Mouse (Mus musculus) cerebellum, adult 11 months (tissue): ENCODE results near the gene Sart1.
A peak's percentile ranks its signal among the peaks of the same experiment; 100 is the strongest.
"Not testable (repeated sequence)": the region's sequence is repeated elsewhere in the genome, so short reads cannot be mapped to it uniquely, and the experiment has no call there.

ENCODE experiments used
- DNase-seq: peaks from one replicate; pipeline ENCODE4 v3.0.0; 2022

The Sart1 gene

GRCm38 (mm10) chr19:5366175-5367052 lies 22.1 kb downstream of the Sart1 start, which contains the start of gene Eif1ad:
TSS of gene Eif1ad (plus strand) at chr19:5366741.
- peak; percentile 95 for DNase-seq

- DNase-seq: no peak
Measured at GRCm38 (mm10) chr19:5365751-5366150, 22.8 kb downstream of the Sart1 start.

DNA sequence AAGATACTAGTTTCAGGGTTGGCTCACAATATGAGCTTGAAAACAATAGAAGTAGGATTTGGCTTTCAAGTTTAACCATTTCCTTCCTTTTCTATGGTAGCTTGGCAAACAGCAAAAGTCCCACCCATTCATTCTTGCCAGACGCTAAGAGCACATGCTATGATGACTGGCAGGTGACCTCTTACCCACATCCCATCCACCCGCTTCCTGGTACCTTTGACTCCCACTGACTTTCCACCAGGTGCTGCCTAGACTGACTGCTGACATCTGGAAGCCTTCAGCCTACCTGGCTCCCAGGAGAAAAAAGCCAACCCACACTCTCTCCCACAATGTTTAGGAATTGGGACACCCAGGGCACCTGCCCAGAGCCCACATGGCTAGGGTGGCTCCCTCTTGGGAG lies 24.4 kb downstream of the Sart1 start:
- no peak for DNase-seq

DNA sequence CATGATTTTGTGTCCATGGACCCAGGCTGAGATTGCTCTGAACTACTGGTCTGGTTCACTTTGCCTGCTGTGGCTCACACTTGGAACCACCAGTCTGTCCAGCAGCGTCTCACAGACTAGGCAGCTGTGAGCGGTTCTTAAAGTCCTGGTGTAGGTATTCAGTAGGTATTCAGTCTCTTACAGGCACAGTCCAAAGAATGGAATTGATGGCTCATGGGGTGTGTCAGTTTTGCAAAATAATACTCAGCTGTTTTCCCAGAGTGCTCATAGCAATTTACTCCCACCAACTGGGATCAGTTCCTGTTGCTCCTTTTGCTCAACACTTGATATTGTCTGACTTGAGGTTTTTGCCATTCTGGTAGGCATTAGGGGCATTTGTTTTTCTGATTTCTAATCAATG lies 26.3 kb downstream of the Sart1 start:
- no peak for DNase-seq

DNA sequence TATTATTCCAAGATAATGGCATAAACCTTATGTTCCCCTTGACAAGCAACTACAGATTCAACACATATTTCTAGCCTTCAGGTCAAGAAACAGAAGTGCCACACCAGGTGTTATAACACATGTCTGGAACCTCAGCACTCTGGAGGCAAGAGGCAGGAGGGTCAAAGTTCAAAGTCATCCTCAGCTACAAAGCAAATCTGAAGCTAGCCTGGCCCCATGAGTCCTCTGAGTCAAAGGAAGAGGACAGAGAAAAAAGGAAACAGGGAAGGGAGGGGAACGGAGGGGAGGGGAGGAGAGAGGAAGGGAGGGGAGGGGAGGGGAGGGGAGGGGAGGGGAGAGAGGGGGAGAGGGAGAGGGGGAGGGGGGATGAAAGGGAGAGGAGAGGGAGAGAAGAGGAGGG lies 32.4 kb downstream of the Sart1 start:
- no peak for DNase-seq

GRCm38 (mm10) chr19:5353609-5354008 lies 34.9 kb downstream of the Sart1 start:
- DNase-seq: no peak

DNA sequence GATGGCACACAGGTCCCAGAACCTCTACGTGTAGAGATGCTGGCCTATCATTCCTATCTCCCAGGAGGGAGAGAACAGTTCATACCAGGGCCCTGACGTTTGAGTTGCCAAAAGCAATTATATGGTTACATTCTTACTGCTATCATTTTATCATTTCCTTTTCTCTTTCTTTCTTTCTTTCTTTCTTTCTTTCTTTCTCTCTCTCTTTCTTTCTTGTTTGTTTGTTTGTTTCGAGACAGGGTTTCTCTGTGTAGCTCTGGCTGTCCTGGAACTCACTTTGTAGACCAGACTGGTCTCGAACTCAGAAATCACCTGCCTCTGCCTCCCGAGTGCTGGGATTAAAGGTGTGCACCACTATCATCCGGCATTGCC lies 39.0 kb downstream of the Sart1 start, which contains the start of gene Cst6:
Cst6 (minus strand) TSS at position 73 of the 372 bp plus-strand sequence.
- not testable (repeated sequence) for DNase-seq

DNA sequence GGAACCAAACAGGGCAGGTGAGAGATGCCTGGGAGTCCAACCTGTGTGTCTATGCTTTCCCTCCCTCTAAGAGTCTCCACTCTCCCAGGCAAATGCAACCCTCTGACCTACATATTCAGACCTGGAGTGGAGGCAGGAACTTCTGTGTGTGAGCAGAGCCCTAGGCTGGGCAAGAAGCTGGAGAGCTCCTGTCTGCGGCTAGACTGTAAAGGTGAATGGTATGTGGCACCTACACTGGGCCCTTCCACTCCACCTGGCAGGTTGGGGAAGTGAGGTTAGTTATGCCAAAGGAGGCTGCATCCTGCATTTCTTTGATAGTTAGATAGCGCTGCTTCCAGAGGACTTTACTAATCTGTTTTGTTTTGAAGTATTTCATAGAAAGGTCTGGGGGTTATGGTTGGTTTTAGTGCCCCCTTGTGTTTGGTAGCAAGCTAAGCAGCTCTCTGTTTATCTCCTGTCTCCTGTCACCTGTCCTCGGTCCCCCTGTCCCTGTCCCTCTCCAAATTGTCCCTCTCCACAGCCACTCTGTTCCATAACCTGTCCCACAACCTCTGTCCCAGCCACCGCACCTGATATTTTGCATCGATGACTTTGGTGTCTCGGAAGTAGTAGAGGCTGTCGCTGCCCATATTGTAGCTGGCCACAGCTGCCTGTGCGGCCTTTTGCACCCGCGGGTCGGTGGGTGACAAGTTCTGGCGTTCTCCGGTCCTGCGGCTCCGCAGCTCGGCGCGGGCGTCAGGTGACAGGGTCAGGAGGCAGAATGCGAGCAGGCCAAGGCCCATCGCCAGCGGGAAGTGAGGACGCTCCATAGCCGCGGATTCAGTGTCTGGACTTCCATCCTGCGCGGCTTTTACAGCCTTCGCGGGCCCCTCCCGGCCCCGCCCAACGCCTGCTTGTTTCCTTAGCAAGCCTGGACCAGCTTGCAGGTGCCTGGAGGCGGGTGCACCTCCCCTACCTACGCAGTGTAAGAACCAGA lies 39.7 kb downstream of the Sart1 start:
- peak; percentile 48 for DNase-seq

GRCm38 (mm10) chr19:5348064-5348463 lies 40.4 kb downstream of the Sart1 start:
- no peak for DNase-seq

DNA sequence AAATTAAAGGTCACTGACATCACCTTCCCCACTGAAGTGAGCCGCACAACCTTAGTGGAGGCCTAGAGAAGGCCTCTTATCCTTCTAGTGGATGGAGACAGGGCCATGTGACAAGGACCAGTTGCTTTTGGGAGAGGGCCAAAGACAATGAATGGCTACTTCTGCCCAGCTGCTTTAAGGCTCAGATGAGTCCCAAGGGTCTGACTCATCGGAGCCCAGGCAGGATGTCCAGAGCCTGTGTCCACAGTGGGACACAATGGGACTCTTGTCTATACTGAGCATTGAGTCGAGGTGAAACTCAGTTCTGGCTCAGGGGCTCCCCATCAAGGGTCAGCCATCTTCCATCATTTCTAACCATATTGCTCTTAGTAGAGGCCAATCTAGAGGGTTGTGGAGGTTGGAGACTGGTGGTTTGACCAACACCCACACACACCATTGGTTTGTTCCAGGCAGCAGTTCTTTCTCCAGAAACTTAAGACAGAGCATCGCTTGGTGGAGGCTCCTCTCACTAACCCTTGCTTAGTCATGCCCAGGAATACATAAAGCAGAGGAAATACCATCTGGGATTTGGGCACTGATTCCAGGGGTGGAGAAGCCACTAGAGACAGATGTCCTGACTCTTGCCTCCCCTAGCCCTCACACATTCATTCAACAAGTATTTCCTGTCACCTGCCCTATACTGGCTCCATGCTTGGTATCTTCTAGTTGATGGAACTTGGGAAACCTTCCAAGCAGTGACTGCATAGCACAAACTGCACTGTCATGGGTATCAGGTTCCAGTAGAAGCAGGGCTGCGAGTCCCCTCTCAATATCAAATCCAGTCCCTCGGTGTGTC lies 43.0 kb downstream of the Sart1 start:
- no peak for DNase-seq

DNA sequence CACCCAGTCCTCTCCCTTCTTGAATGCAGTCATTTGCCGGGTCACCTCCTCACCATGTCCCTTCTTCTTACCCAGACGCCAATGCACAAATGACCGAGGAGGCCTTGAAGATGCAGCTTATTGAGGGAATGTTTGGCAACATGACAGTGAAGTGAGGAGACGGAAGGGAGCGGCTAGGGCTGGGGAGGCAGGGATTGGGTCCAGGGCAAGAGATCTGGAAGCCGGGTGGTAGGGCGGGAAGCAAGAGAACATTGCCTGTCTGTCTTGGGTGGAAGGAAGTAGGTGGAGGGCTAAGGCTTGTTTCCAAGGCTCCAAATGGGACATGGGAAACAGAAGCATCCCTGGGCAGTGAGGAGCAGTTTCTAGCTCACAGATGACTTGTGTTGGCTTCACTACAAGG lies 47.1 kb downstream of the Sart1 start:
- DNase-seq: no peak

DNA sequence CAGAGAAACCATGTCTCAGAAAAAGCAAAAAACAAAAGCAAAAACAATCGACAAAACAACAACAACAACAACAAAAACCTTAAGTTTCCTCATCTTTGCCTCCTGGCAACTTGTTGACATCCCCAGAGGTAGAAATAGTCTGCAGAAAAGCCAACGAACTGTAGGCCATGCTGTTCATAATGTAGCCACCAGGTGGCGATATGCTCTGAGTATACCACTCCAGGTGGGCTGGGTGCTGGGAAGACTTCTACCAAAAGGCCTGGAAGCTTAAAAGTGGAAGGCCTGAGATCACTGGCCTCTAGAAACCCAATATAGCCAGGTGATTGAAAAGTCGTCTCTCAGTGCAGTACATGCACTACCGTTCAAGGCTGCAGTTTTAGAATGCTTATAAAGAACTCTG lies 50.5 kb downstream of the Sart1 start:
- peak; percentile 74 for DNase-seq

DNA sequence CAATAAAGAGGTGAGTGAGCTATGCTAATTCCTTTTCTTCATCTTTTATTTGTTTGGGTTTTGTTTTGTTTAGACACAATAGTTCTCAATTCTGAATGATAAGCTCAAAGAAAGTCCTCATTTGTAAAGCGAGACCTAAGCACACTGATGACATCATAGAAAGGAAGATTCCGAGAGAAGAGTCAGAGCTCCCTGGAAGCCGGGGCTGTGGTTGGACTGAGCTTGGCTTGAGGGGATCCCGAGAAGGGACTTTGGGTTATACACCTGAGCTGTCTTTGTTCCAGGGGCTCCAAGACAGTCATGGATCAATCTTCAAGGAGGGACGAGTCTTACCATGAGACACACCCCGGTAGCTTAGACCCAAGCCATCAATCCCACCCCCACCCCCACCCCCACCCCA lies 53.1 kb downstream of the Sart1 start, which contains the start of gene Catsper1:
Catsper1 (plus strand) TSS at position 301 of the 400 bp plus-strand sequence.
- no peak for DNase-seq

- DNase-seq: no peak
Measured at GRCm38 (mm10) chr19:5334741-5335140, 53.8 kb downstream of the Sart1 start.

DNA sequence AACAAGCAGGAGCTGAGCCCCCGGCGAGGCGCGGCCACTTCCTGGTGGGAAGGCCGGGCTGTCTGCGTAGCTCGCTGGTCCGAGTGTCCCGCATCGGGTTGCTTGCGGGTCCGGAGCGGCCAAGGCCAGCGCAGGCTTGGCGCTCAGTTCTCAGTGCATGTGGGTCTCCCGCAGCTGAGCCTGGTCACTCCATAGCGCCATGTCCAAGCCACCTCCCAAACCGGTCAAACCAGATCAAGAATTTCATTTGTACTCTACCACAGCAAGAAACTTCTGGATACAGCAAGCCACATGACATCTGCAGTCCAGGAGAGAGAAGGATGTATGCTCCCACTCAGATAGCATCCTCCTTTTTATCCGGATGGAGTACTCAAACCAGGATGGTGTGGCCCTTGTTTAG lies 60.5 kb downstream of the Sart1 start:
- DNase-seq: no peak
